Mouse (Mus musculus) bone marrow, adult 2 months (tissue): ENCODE data around the gene Ncoa1. TPM values are rescaled to one million over a fixed set of nuclear protein-coding genes. Genes with fewer than 3 reads are reported as not detected.

ENCODE experiments used
- H3K27ac ChIP-seq: fragments of 200-500 bp; 2 replicates; pipeline ENCODE4 v1.5.1; 2012; ENCODE audit warnings: low read depth, mild to moderate bottlenecking, control low read depth, inconsistent platforms, low read length; ENCODE audit not compliant: control insufficient read depth, poor library complexity, insufficient read depth
- H3K4me1 ChIP-seq: fragments of 200-500 bp; 2 replicates; pipeline ENCODE4 v1.6.1; 2011; ENCODE audit warnings: low read length; ENCODE audit not compliant: control insufficient read depth, insufficient read depth
- H3K4me3 ChIP-seq: fragments of 200-500 bp; replicated peaks from 2 replicates; pipeline ENCODE3; 2011; ENCODE audit warnings: mild to moderate bottlenecking, low read depth, low read length, control low read depth; ENCODE audit not compliant: control insufficient read depth
- CTCF ChIP-seq: fragments of 200-500 bp; IDR thresholded peaks from 2 replicates; pipeline ENCODE4 v1.5.1; 2011; ENCODE audit warnings: low read length, control low read depth; ENCODE audit not compliant: control insufficient read depth, insufficient read depth
- POLR2A ChIP-seq: fragments of 200-500 bp; IDR thresholded peaks from 2 replicates; pipeline ENCODE4 v1.6.1; 2011; ENCODE audit warnings: low read depth, mild to moderate bottlenecking, control low read depth, low read length, borderline replicate concordance; ENCODE audit not compliant: control insufficient read depth
- WGBS: fragments of 180-500 bp; shearing (Covaris S2); methylation state at CpG from one replicate; pipeline ENCODE4 v1.1.7; 2018; 5-methylcytosine and 5-hydroxymethylcytosine counted together
- polyA plus RNA-seq: library from polyadenylated mRNA; stranded (reverse); fragments of >200 nt; gene quantifications from 2 replicates; pipeline ENCODE4 v1.2.4, GENCODE M21; 2011; ENCODE audit warnings: low replicate concordance; ENCODE audit not compliant: missing spikeins, insufficient read depth, insufficient read length

The Ncoa1 gene
- polyA plus RNA-seq, 1 experiment: 16.2 TPM

GRCm38 (mm10) chr12:4481687-4482086, 4.7 kb upstream of the Ncoa1 start:
- H3K27ac ChIP-seq: no peak overlapping the region
- 78% methylated on average over 5 of the region's 5 CpGs for WGBS
- TF ChIP-seq POLR2A (no peak), CTCF (no peak)

DNA sequence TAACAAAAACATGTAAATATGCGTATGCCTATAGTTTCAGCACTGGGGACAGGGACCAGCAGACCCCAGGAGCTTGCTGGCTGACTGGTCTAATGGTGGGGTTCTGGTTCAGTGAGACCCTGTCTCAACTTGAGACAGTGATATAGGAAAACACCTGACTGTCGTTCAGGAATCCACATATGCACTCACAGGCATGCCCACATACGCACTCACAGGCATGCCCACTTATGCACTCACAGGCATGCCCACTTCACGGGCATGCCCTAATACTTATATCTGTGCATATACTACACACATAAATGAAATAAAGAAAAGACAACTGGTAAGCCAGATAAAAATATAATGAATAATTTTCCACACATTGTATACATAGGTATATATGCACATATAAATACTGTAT, 3.3 kb upstream of the Ncoa1 start:
- Histone ChIP-seq H3K27ac (no peak overlapping the region), H3K4me3 (no peak overlapping the region), H3K4me1 (no peaks in the 10 kb centered on the region; the same call in none of the 2 replicates)
- TF ChIP-seq CTCF (no peak), POLR2A (no peak)
- WGBS: 85% methylated on average over 4 of the region's 4 CpGs

More at GRCm38 (mm10) chr12:4481687-4482086, 4.7 kb upstream of the Ncoa1 start:
- H3K4me3 ChIP-seq: no peak overlapping the region
- no peaks in the 10 kb centered on the region; the same call in 1 of the 2 replicates for H3K4me1 ChIP-seq

DNA sequence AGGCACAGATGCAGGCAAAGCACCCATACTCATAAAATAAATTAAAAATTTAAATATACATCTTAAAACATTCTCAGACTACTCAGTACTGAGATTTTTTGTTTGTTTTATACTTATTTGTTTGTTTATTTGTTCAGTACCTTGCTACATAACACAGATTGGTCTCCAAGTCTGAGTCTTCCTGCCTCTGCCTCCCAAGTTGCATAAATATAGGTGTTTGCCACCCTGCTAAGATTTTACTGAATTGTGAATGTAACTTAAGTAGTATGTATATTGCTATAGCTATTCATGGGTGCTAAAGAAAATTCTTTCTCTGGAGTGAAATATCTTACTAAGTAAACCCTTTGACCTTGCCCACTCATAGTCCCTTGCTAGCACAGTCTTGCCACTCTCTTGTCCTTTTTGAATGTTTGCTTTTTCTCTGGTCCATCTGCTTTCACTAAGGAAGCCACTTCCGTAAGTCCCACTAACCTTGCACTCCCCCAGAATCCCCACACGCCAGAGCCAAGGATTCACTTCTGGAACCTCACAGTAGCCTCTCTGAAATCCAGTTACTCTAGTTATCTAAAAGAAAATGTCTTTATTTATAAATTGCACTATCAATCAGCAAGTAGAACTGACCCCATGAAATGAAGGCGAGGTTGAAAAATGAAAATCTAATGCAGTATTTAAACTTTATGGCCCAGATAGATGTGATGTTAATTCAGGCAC, 2.3 kb upstream of the Ncoa1 start:
- Histone ChIP-seq H3K4me1 (no peaks in the 10 kb centered on the region; the same call in none of the 2 replicates), H3K4me3 (no peak overlapping the region), H3K27ac (no peak overlapping the region)
- TF ChIP-seq POLR2A (no peak), CTCF (no peak)
- WGBS: 81% methylated on average over 3 of the region's 3 CpGs

GRCm38 (mm10) chr12:4477941-4478795, 1.2 kb upstream of the Ncoa1 start:
- Histone ChIP-seq H3K4me3 (no peak overlapping the region), H3K4me1 (no peaks in the 10 kb centered on the region; the same call in none of the 2 replicates), H3K27ac (no peak overlapping the region)
- WGBS: 82% methylated on average over 6 of the region's 6 CpGs
- TF ChIP-seq POLR2A (no peak), CTCF (no peak)

GRCm38 (mm10) chr12:4476291-4476831, 621 bp downstream of the Ncoa1 start:
- 6% methylated on average over 72 of the region's 73 CpGs for WGBS
- no peak for TF ChIP-seq CTCF
- TF ChIP-seq POLR2A: no peak
- Histone ChIP-seq H3K4me1 (no peaks in the 10 kb centered on the region; the same call in 1 of the 2 replicates), H3K4me3 (peak overlapping the region; percentile 70), H3K27ac (peak overlapping the region; percentile 92; the same call in 1 of the 2 replicates)

DNA sequence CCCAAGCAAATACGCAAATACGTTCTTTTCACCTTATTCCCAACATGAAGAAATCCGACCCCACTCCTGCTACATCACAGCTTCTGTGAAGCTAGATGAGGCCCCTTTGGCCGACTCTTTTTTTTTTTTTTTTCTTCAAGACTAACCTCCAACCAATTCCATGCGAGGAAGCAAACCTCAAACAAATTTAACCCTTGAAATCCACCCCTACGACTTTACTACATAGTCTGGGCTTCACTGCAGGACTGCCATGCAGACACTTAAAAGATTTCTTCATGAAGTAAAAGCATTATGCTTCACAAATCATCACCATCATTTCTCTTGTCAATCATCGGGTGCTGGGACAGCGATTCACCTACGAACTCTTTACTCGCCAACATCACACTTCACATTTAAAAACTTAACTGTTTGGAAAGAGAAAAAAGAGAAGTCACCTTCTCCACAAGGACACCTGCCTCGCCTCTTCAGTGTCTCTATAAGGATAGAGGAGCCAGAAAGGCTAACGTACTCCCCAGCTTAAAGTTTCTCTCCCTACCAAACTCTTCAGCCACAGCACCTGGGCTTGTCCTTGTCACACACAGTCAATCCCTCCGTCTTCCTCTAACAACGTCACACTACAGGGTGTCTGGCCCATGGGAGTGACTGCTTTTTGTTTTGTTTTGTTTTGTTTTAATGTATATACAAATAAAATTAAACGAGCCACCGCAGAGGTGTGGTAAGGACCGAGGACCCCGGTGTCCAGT, 1.6 kb downstream of the Ncoa1 start:
- no peaks in the 10 kb centered on the region; the same call in 1 of the 2 replicates for H3K4me1 ChIP-seq
- peak overlapping the region; percentile 70 for H3K4me3 ChIP-seq
- WGBS: 30% methylated on average over 18 of the region's 18 CpGs
- TF ChIP-seq POLR2A: no peak
- no peak for TF ChIP-seq CTCF
- H3K27ac ChIP-seq: no peak overlapping the region

- 33% methylated on average over 2 of the region's 2 CpGs for WGBS
- no peaks in the 10 kb centered on the region for H3K4me1 ChIP-seq
- H3K4me3 ChIP-seq: no peak overlapping the region
- TF ChIP-seq CTCF: no peak
- no peak for TF ChIP-seq POLR2A
- H3K27ac ChIP-seq: no peak overlapping the region
Measured at GRCm38 (mm10) chr12:4469115-4469514, 7.9 kb downstream of the Ncoa1 start.

- Histone ChIP-seq H3K27ac (no peak overlapping the region), H3K4me1 (peaks cover 1% of the 10 kb centered on the region; the same call in 1 of the 2 replicates), H3K4me3 (no peak overlapping the region)
- WGBS: 53% methylated on average over 2 of the region's 2 CpGs
- TF ChIP-seq POLR2A (no peak), CTCF (no peak)
Measured at GRCm38 (mm10) chr12:4463701-4464100, 13.3 kb downstream of the Ncoa1 start.
